Mouse (Mus musculus): ENCODE results near the gene Scnn1a.

GRCm38 (mm10) chr6:125363021-125363420 lies 42.6 kb downstream of the Scnn1a start:
- TF ChIP-seq HCFC1 (IDR thresholded peaks at IDR 0.05; ENCODE audit: borderline replicate concordance, insufficient read depth, low read length) (no peak), ZC3H11A (IDR thresholded peaks at IDR 0.05; ENCODE audit: borderline replicate concordance, low read depth, low read length) (no peak)
